Mouse (Mus musculus) right cerebral cortex, postnatal 36 days (tissue): Measurements from ENCODE around the gene Clec3b.

Experiments used
- DNase-seq, 2 experiments: peaks; one replicate each; pipeline ENCODE4 v3.0.0; 2022; ENCODE audit warnings: low spot score in 2 of 2, mixed read lengths in 1 of 2

Clec3b gene

GRCm38 (mm10) chr9:123150241-123151020 is at the start of gene Clec3b:
Clec3b (plus strand) TSS chr9:123150946.
- no peak for DNase-seq

DNA sequence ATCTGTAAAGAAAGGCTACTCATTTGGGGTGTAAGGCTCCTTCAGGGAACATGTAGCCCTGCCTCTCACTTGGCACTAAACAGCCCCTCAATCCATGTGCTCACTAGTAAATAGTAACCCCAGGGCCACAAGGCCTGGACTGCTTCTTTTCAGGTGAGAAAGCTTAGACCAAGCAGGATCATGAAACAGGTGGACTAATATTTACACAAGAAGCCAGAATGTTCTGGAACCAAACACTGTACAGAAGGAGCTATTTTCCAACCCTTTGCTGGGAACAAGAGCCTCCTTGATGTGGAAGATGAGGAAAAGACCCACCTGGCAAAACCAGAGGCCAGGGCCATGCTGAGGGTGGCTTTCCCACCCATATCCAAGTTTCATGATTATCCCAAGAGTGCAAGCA is 47.3 kb upstream of the Clec3b start:
- no peak for DNase-seq

GRCm38 (mm10) chr9:123104362-123104761 is 46.4 kb upstream of the Clec3b start:
- no peak for DNase-seq

- DNase-seq: no peak
Measured at GRCm38 (mm10) chr9:123107186-123107585, 43.6 kb upstream of the Clec3b start.

DNA sequence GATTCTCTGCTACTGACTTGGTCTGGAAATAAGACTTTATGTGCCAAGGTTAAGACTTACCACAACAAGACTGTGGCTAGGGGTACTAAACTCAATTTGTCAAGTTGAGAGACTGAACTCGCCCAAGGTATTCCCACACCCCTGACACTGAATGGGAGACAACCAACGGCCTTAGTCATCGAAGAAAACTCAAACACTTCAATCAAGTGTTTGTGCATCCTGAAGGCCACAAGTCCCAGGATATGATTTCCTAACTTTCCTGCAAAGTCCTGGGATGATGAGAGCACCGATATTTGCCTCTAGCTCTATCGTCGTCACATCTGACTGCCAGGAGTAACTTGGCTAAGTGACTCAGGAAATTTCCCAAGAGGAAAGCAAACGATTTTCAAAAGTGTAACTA is 41.6 kb upstream of the Clec3b start:
- DNase-seq: no peak

GRCm38 (mm10) chr9:123111751-123112221 is 39.0 kb upstream of the Clec3b start:
- no peak for DNase-seq

GRCm38 (mm10) chr9:123112805-123113521 is 37.8 kb upstream of the Clec3b start, which contains the start of the genes Zdhhc3 and Exosc7:
Zdhhc3 (minus strand) TSS chr9:123113205.
Exosc7 (plus strand) TSS chr9:123113215.
- DNase-seq: peak; percentile 83 to 84

GRCm38 (mm10) chr9:123113931-123114330 is 36.8 kb upstream of the Clec3b start:
- no peak for DNase-seq

GRCm38 (mm10) chr9:123115566-123115965 is 35.2 kb upstream of the Clec3b start:
- no peak for DNase-seq

DNA sequence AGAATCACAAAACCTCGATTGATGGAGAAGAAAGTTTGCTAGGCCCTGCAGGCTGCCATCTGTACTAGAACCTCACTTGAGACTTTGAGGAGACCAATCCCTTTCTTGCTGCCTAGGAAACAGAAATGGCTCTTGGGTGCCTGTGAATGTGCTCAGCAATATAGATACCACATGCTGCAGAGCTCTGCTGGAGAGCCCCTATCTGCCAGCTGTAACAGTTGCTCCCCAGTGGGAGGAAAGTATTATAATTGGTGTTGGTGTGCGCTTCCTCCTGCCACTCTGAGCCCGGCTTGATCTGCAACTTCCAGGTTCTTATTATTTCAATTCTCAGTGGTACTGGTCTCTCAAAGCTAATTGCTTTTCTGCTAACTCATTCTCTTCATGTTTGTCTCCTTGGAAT is 27.7 kb upstream of the Clec3b start:
- DNase-seq: no peak

GRCm38 (mm10) chr9:123123571-123124412 is 27.0 kb upstream of the Clec3b start:
- no peak for DNase-seq

DNA sequence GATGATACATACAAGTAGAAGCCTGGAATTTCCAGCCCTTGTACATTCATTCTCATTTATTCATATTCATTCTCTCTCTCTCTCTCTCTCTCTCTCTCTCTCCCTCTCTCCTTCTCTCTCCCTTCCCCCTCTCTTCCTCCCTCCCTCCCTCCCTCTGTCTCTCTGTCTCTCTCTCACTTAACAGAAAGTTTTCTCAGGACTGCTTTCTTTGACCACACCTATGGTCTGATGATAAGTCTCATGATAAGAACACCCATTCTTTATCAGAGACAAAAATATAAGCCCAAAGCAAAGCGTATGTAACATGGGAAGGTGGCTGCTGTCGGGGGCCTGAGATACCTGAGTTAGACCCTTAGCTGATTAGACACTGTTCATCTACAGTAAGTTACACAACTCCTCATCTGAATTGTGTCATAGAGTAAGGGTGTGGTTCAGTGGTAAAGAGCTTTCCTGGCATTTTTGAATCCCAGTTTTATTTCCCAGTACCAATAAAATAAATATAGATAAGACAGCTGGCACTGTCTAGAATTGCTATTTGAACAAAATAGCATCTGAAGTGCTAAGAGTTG is 26.2 kb upstream of the Clec3b start:
- no peak for DNase-seq

DNA sequence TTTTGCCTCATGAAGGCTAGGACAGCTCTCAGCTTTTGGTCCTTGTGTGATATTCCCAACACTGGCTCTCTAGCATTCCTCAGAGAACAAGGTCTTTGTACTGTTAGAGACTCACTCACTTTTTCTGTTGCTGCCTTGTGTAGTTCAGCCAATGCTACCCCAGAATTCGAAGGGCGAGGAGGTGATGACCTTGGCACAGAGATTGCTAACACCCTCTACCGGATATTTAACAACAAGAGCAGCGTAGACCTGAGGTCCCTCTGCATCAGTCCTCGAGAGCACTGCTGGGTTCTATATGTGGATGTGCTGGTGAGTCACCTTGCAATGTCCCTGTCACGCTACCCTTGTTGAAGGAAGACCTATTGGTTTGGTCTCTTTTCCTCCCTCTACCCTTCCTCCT is 23.1 kb upstream of the Clec3b start:
- no peak for DNase-seq

GRCm38 (mm10) chr9:123132994-123133393 is 17.8 kb upstream of the Clec3b start:
- no peak for DNase-seq

GRCm38 (mm10) chr9:123136953-123137682 is 13.6 kb upstream of the Clec3b start:
- no peak for DNase-seq

- no peak for DNase-seq
Measured at GRCm38 (mm10) chr9:123138891-123139474, 11.8 kb upstream of the Clec3b start.

GRCm38 (mm10) chr9:123139887-123140614 is 10.7 kb upstream of the Clec3b start:
- no peak for DNase-seq

DNA sequence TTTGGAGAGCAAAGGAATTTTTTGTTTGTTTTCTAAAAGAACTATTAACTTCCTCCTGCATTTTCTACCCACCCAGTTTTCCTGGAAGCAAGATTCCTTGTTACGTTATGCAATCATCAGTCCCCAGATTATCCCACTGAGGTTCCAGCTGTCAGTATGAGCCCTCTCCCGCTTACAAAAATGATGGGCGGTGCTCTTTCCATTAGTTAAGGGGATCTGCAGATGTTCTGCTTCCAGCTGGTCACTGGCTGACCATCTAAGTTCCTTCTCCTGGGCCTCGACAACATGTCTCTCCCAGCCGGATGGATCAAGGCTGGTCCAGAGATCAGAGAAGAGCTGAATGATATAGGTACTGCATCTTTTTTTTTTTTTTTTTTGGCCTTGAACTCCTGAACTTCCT is 2.3 kb upstream of the Clec3b start:
- DNase-seq: no peak

DNA sequence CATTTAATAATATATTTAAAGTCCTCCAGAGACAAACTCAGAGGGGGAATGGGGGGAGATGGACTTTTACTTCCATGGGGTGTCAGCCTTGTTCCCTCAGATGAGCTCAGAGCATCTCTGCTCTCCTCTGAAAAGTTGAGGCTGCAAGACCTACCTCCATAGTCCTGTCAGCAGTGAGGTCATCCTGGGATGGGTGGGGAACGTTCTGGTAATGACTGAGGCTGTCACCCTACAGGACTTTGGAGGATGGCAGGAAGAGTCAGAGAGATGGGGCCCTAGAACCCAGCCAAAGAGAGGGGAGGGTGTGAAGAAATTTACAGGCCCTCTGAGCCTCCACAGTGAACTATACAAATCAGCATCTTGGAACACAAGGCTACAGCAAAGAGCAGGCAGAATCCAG is 815 bp downstream of the Clec3b start:
- no peak for DNase-seq

DNA sequence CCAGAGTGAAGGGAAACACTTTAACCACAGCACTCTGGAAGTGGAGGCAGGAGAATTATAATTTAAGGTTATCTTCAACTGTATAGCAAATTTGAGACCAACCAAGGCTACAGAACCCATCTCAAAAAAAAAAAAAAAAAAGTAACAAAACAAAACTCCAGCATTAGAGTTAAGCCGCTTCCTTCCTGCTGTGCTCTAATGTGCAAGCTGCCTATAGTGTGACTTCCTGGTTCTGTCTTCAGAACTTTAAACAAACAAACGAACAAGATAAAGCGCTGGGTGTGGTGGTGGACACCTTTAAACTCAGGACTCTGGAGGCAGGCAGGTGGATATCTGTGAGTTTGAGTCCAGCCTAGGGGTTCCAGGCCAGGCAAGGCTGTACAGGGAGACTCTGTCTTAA is 1.3 kb downstream of the Clec3b start:
- no peak for DNase-seq
